In the genomic region with DNA sequence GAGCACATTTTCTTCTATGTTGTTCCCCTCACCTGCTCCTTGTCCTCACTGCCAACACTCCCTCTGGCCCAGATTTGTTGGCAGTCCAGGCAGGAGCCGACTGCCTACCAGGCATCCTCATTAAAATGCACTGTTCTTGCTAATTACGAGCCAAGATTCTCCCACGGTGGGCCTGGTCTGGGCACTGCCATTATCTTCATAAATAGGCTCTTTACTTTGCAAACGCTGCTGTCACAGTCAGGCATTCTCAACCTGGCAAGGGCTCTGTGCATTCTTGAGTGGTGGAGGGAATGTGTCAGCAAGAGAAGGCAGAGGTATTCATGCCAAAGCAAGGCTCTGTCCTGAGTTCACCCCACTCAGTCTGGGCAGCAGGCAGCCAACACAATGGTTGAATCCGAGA, we compare ENCODE assay signal across 10 mouse cellular contexts. TPM values are rescaled to one million over a fixed set of nuclear protein-coding genes. Genes with fewer than 3 reads are reported as not detected.
DNase-seq lines count a peak whose midpoint lies in the region; ATAC-seq and TF ChIP-seq lines count a peak whose summit lies in the region.
"Had no signal": no experiment of that assay in that cellular context is flagged by ENCODE, and none has a peak within 500 bp of the region (broad histone marks: within the 10 kb centered on the region; RNA-seq: fewer than 3 reads in every experiment).

No protein-coding gene starts in this region.

- DNase-seq in kidney, adult 18-20 months = peak; percentile 68
- DNase-seq in heart, postnatal 25 days (ENCODE audit: low spot score) = peak; percentile 49
- peak; percentile 65 to 67 for DNase-seq in left cerebral cortex, adult 2 months (ENCODE audit: extremely low spot score in 1 of 2, low spot score in 2 of 2)
- DNase-seq in liver, postnatal 0 days = no peak
- DNase-seq: liver, embryonic 13.5 days had no signal

- H3K9ac ChIP-seq in kidney, embryonic 15.5 days = no peak overlapping the region
- H3K9ac ChIP-seq in forebrain, embryonic 13.5 days = no peak overlapping the region
- H3K9ac ChIP-seq in neural tube, embryonic 14.5 days (replicated peaks; ENCODE audit: low read depth, low read length) = no peak overlapping the region
- no peak overlapping the region for H3K9ac ChIP-seq in liver, postnatal 0 days (replicated peaks)
- H3K9ac ChIP-seq: liver, embryonic 13.5 days; stomach, embryonic 15.5 days had no signal

- intact Hi-C loops in heart, postnatal 25 days (cut with DNase I) = no loop called here
- intact Hi-C loops in left cerebral cortex, adult 2 months (cut with DNase I) = loop anchor here (1.0 to 5.0 kb wide), 4 partner anchors 52 to 129 kb away; a partner anchor contains a TSS

- H3K4me3 ChIP-seq in kidney, embryonic 15.5 days (replicated peaks) = no peak overlapping the region
- H3K4me3 ChIP-seq in forebrain, embryonic 13.5 days = no peak overlapping the region
- H3K4me3 ChIP-seq in left cerebral cortex, adult 2 months = no peak overlapping the region
- H3K4me3 ChIP-seq in neural tube, embryonic 14.5 days (ENCODE audit: low read depth, low read length) = no peak overlapping the region
- H3K4me3 ChIP-seq in liver, postnatal 0 days (ENCODE audit: low read depth, low read length) = no peak overlapping the region
- H3K4me3 ChIP-seq: liver, embryonic 13.5 days; stomach, embryonic 15.5 days had no signal

- H3K27me3 ChIP-seq in kidney, embryonic 15.5 days = no peaks in the 10 kb centered on the region
- no peaks in the 10 kb centered on the region for H3K27me3 ChIP-seq in forebrain, embryonic 13.5 days
- no peaks in the 10 kb centered on the region for H3K27me3 ChIP-seq in neural tube, embryonic 14.5 days (ENCODE audit: control insufficient read depth, insufficient read depth, low read length)
- H3K27me3 ChIP-seq in liver, postnatal 0 days (ENCODE audit: insufficient read depth, low read length) = no peaks in the 10 kb centered on the region
- H3K27me3 ChIP-seq: liver, embryonic 13.5 days; stomach, embryonic 15.5 days had no signal

- no peak for ATAC-seq in kidney, embryonic 15.5 days (replicated peaks; ENCODE audit: low FRiP score)
- ATAC-seq in forebrain, embryonic 13.5 days = peak; percentile 85
- ATAC-seq in neural tube, embryonic 14.5 days (ENCODE audit: low read depth) = peak; percentile 55; the same call in 1 of the 2 replicates
- ATAC-seq in CD4-positive, CD25-positive, alpha-beta regulatory T cell, adult 4 months = no peak
- no peak for ATAC-seq in liver, postnatal 0 days

- H3K9me3 ChIP-seq in kidney, embryonic 15.5 days (replicated peaks) = no peaks in the 10 kb centered on the region
- H3K9me3 ChIP-seq in forebrain, embryonic 13.5 days (replicated peaks) = no peaks in the 10 kb centered on the region
- no peaks in the 10 kb centered on the region for H3K9me3 ChIP-seq in neural tube, embryonic 14.5 days (ENCODE audit: control insufficient read depth, low read length)
- peaks cover 9% of the 10 kb centered on the region; the same call in 1 of the 2 replicates for H3K9me3 ChIP-seq in liver, postnatal 0 days (ENCODE audit: low read length)
- H3K9me3 ChIP-seq: liver, embryonic 13.5 days; stomach, embryonic 15.5 days had no signal

- no peak for TF ChIP-seq EP300 in liver, postnatal 0 days (IDR thresholded peaks at IDR 0.05; ENCODE audit: low read depth)

- H3K27ac ChIP-seq in kidney, embryonic 15.5 days = no peak overlapping the region
- peak overlapping the region; percentile 89 for H3K27ac ChIP-seq in forebrain, embryonic 13.5 days
- H3K27ac ChIP-seq in left cerebral cortex, adult 2 months = peak overlapping the region; percentile 48
- H3K27ac ChIP-seq in neural tube, embryonic 14.5 days (ENCODE audit: low read depth, low read length) = peak overlapping the region; percentile 35; the same call in 1 of the 2 replicates
- H3K27ac ChIP-seq in liver, postnatal 0 days (ENCODE audit: low read depth) = no peak overlapping the region
- H3K27ac ChIP-seq: liver, embryonic 13.5 days; stomach, embryonic 15.5 days had no signal

- TF ChIP-seq CTCF in left cerebral cortex, adult 2 months (IDR thresholded peaks at IDR 0.05) = no peak
- no peak for TF ChIP-seq CTCF in liver, postnatal 0 days (IDR thresholded peaks at IDR 0.05; ENCODE audit: low read depth)

- no peak overlapping the region for H3K4me2 ChIP-seq in kidney, embryonic 15.5 days
- H3K4me2 ChIP-seq in forebrain, embryonic 13.5 days = no peak overlapping the region
- no peak overlapping the region for H3K4me2 ChIP-seq in neural tube, embryonic 14.5 days (ENCODE audit: low read depth, low read length)
- H3K4me2 ChIP-seq in liver, postnatal 0 days (ENCODE audit: low read depth, low read length) = no peak overlapping the region
- H3K4me2 ChIP-seq: liver, embryonic 13.5 days; stomach, embryonic 15.5 days had no signal

- H3K4me1 ChIP-seq in kidney, embryonic 15.5 days = peaks cover 35% of the 10 kb centered on the region
- H3K4me1 ChIP-seq in forebrain, embryonic 13.5 days = peaks cover 68% of the 10 kb centered on the region
- H3K4me1 ChIP-seq in neural tube, embryonic 14.5 days (ENCODE audit: control insufficient read depth, insufficient read depth, low read length) = 0 out of 2 replicates have a peak, but pooled peaks cover 12% of the 10 kb centered on the region
- no peaks in the 10 kb centered on the region for H3K4me1 ChIP-seq in liver, postnatal 0 days (ENCODE audit: insufficient read depth)
- H3K4me1 ChIP-seq: liver, embryonic 13.5 days had no signal

- 52% methylated on average over 5 of the region's 5 CpGs for WGBS in kidney, embryonic 15.5 days
- WGBS in forebrain, embryonic 13.5 days = 6% methylated on average over 5 of the region's 5 CpGs
- 18% methylated on average over 5 of the region's 5 CpGs for WGBS in neural tube, embryonic 14.5 days
- WGBS in liver, postnatal 0 days (ENCODE audit: insufficient replicate concordance) = 63% methylated on average over 5 of the region's 5 CpGs

- no peaks in the 10 kb centered on the region for H3K36me3 ChIP-seq in kidney, embryonic 15.5 days
- no peaks in the 10 kb centered on the region for H3K36me3 ChIP-seq in forebrain, embryonic 13.5 days (ENCODE audit: poor library complexity, severe bottlenecking)
- H3K36me3 ChIP-seq in neural tube, embryonic 14.5 days (ENCODE audit: control insufficient read depth, insufficient read depth, low read length) = no peaks in the 10 kb centered on the region
- H3K36me3 ChIP-seq in liver, postnatal 0 days (replicated peaks; ENCODE audit: insufficient read depth, low read length) = no peaks in the 10 kb centered on the region
- H3K36me3 ChIP-seq: liver, embryonic 13.5 days; stomach, embryonic 15.5 days had no signal

RNA-seq across cellular contexts. Expression of a gene that starts 59.4 kb away (rescaled TPM):
- 8.4 and 9.1 TPM in 2 replicates for polyA plus RNA-seq in kidney, embryonic 15.5 days (2015; fragmentation: Nextera tagmentation; extraction: Ambion mirVana)
- 9.6 and 11.5 TPM in 2 replicates for polyA plus RNA-seq in forebrain, embryonic 13.5 days (2015; fragmentation: Nextera tagmentation; extraction: Ambion mirVana)
- total RNA-seq in heart, postnatal 25 days (2021) = 10 to 100 TPM; 11.1 to 15.5 TPM
- 100 to 1,000 TPM; 238 to 239 TPM for total RNA-seq in left cerebral cortex, adult 2 months (2021)
- polyA plus RNA-seq in neural tube, embryonic 14.5 days (2014; fragmentation: Nextera tagmentation; extraction: Ambion mirVana) = 20.4 and 22.2 TPM in 2 replicates
- 10 to 100 TPM; 26.9 to 33.5 TPM for polyA plus RNA-seq in CD4-positive, CD25-positive, alpha-beta regulatory T cell, adult 4 months (2017; shearing (Covaris generic))
- 1.5 and 3.0 TPM in 2 replicates for polyA plus RNA-seq in liver, postnatal 0 days (2015; fragmentation: Nextera tagmentation; extraction: Ambion mirVana)

Comparison
In these comparisons a context has a peak if more than half of its experiments do, and no peak if none do; other contexts are left out.
1. ATAC-seq: peak in forebrain, embryonic 13.5 days (single experiment) and neural tube, embryonic 14.5 days (single experiment); none in kidney, embryonic 15.5 days (single experiment), CD4-positive, CD25-positive, alpha-beta regulatory T cell, adult 4 months (single experiment) and liver, postnatal 0 days (single experiment).
2. H3K27ac ChIP-seq: peak in forebrain, embryonic 13.5 days (single experiment), left cerebral cortex, adult 2 months (single experiment) and neural tube, embryonic 14.5 days (single experiment); none in kidney, embryonic 15.5 days (single experiment) and liver, postnatal 0 days (single experiment).